Mouse (Mus musculus): ENCODE measurements around the gene Ankrd54.
"Not testable (repeated sequence)": the region's sequence is repeated elsewhere in the genome, so short reads cannot be mapped to it uniquely, and the experiment has no call there.

Ankrd54 gene

GRCm38 (mm10) chr15:79040501-79041416 lies 21.9 kb downstream of the Ankrd54 start:
- no peak for DNase-seq

- peak; percentile 66 for DNase-seq
Observed at GRCm38 (mm10) chr15:79038853-79039252, 23.8 kb downstream of the Ankrd54 start.

- no peak for DNase-seq
Observed at GRCm38 (mm10) chr15:79038331-79038730, 24.4 kb downstream of the Ankrd54 start.

- no peak for DNase-seq
Observed at GRCm38 (mm10) chr15:79037913-79038328, 24.8 kb downstream of the Ankrd54 start.

- not testable (repeated sequence) for DNase-seq
Observed at GRCm38 (mm10) chr15:79031908-79032307, 30.8 kb downstream of the Ankrd54 start.

GRCm38 (mm10) chr15:79030551-79031435 lies 31.9 kb downstream of the Ankrd54 start:
- DNase-seq: peak; percentile 93

GRCm38 (mm10) chr15:79029519-79030241 lies 33.0 kb downstream of the Ankrd54 start:
- no peak for DNase-seq

GRCm38 (mm10) chr15:79028823-79029484 lies 33.7 kb downstream of the Ankrd54 start:
- DNase-seq: no peak

- peak; percentile 93 for DNase-seq
Observed at GRCm38 (mm10) chr15:79028237-79028738, 34.4 kb downstream of the Ankrd54 start, which contains the start of gene H1f0. H1f0 (plus strand) TSS chr15:79028450.

- DNase-seq: no peak
Observed at GRCm38 (mm10) chr15:79027291-79028205, 35.1 kb downstream of the Ankrd54 start.

GRCm38 (mm10) chr15:79026511-79027290 lies 36.0 kb downstream of the Ankrd54 start:
- no peak for DNase-seq

GRCm38 (mm10) chr15:79025687-79026308 lies 36.9 kb downstream of the Ankrd54 start:
- DNase-seq: no peak

- DNase-seq: no peak
Observed at GRCm38 (mm10) chr15:79023366-79023765, 39.3 kb downstream of the Ankrd54 start.

GRCm38 (mm10) chr15:79022671-79023230 lies 39.9 kb downstream of the Ankrd54 start:
- DNase-seq: no peak

GRCm38 (mm10) chr15:79018886-79019285 lies 43.8 kb downstream of the Ankrd54 start:
- DNase-seq: no peak

GRCm38 (mm10) chr15:79018191-79018590 lies 44.5 kb downstream of the Ankrd54 start:
- DNase-seq: no peak

GRCm38 (mm10) chr15:79013382-79013781 lies 49.3 kb downstream of the Ankrd54 start:
- no peak for DNase-seq

GRCm38 (mm10) chr15:79011550-79011949 lies 51.1 kb downstream of the Ankrd54 start:
- no peak for DNase-seq

- no peak for DNase-seq
Observed at GRCm38 (mm10) chr15:79009734-79010133, 53.0 kb downstream of the Ankrd54 start.

Data from layer of hippocampus, adult 9-11 months (tissue).